Mouse (Mus musculus) right cerebral cortex, postnatal 4 days (tissue): ENCODE data around the gene Phox2b.

Source experiments
- DNase-seq: peaks from one replicate; pipeline ENCODE4 v3.0.0-alpha.2; 2022

Gene Phox2b

GRCm38 (mm10) chr5:67098733-67099323 is at the start of gene Phox2b:
Phox2b (minus strand) TSS chr5:67099301.
- peak; percentile 13 for DNase-seq

- DNase-seq: no peak
Measured at GRCm38 (mm10) chr5:67142622-67143021, 43.5 kb upstream of the Phox2b start.

GRCm38 (mm10) chr5:67139052-67140015 is 40.2 kb upstream of the Phox2b start:
- no peak for DNase-seq

GRCm38 (mm10) chr5:67138643-67139042 is 39.5 kb upstream of the Phox2b start:
- no peak for DNase-seq

GRCm38 (mm10) chr5:67134698-67135097 is 35.6 kb upstream of the Phox2b start:
- peak; percentile 6 for DNase-seq

- no peak for DNase-seq
Measured at GRCm38 (mm10) chr5:67131671-67132070, 32.6 kb upstream of the Phox2b start.

- no peak for DNase-seq
Measured at GRCm38 (mm10) chr5:67106261-67106660, 7.2 kb upstream of the Phox2b start.

GRCm38 (mm10) chr5:67103016-67103415 is 3.9 kb upstream of the Phox2b start:
- DNase-seq: no peak

- peak; percentile 44 for DNase-seq
Measured at GRCm38 (mm10) chr5:67101793-67102600, 2.9 kb upstream of the Phox2b start.

GRCm38 (mm10) chr5:67101395-67101760 is 2.3 kb upstream of the Phox2b start:
- no peak for DNase-seq

GRCm38 (mm10) chr5:67100564-67101394 is 1.7 kb upstream of the Phox2b start:
- peak; percentile 5 for DNase-seq

GRCm38 (mm10) chr5:67099393-67100271 is 531 bp upstream of the Phox2b start:
- DNase-seq: peak; percentile 38

- DNase-seq: no peak
Measured at GRCm38 (mm10) chr5:67098051-67098732, 909 bp downstream of the Phox2b start.

- peak; percentile 19 for DNase-seq
Measured at GRCm38 (mm10) chr5:67097106-67098050, 1.7 kb downstream of the Phox2b start.

- peak; percentile 19 for DNase-seq
Measured at GRCm38 (mm10) chr5:67096378-67096771, 2.7 kb downstream of the Phox2b start.

GRCm38 (mm10) chr5:67095651-67096377 is 3.3 kb downstream of the Phox2b start:
- DNase-seq: peak; percentile 19

GRCm38 (mm10) chr5:67095153-67095552 is 3.9 kb downstream of the Phox2b start:
- peak; percentile 10 for DNase-seq

GRCm38 (mm10) chr5:67093991-67094390 is 5.1 kb downstream of the Phox2b start:
- no peak for DNase-seq

- peak; percentile 23 for DNase-seq
Measured at GRCm38 (mm10) chr5:67091766-67092165, 7.3 kb downstream of the Phox2b start.
